Mouse (Mus musculus): ENCODE data around the gene Olfr1239.

The Olfr1239 gene

DNA sequence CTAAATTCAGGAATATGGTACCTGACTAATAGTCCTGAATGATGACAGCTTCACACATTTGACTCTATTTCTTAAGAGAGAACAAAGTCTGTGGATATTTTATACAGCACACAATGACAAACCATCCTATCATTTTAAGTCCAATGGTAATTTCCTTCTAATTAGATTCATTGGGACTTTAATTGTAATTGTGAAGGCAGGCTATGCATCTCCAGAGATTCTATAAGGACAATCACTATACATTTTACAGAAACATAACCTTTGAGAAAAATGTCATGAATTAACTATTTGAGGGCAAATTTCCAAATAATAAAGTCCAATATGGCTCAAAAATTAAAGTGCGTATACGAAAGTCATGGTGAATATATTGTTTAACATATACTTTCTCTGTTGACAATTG lies at the start of gene Olfr1239:
Gene Olfr1239, minus strand, starts transcription at position 101 of the 400 bp plus-strand sequence.
- DNase-seq (ENCODE audit: low spot score): no peak

- no peak for DNase-seq (ENCODE audit: low spot score)
Measured at GRCm38 (mm10) chr2:89442900-89443299, 22.7 kb upstream of the Olfr1239 start, which contains the start of gene Olfr1240. TSS of gene Olfr1240 (minus strand) at chr2:89443000.

GRCm38 (mm10) chr2:89414557-89414956 lies 5.7 kb downstream of the Olfr1239 start:
- no peak for DNase-seq (ENCODE audit: low spot score)

DNA sequence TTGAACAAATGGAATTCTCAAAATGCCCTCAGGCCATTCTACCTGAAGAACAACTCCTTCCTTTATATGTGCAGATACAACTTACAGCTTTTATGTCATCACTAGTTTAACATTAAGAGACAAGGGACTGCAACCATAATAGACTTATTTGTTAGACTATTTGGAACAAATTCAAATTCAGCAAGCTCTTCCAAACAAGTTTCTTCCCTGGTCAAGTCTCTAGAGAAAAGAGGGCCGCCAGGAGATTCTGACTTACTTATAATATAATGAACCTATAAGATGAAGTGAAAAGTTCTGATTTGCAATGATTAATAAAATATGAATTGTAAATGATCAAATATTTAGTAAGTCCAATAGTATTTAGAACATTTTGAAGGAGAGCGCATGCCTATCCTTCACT lies 10.6 kb downstream of the Olfr1239 start, which contains the start of gene Olfr1238:
Gene Olfr1238, minus strand, starts transcription at position 101 of the 400 bp plus-strand sequence.
- no peak for DNase-seq (ENCODE audit: low spot score)

GRCm38 (mm10) chr2:89400882-89401281 lies 19.3 kb downstream of the Olfr1239 start:
- no peak for DNase-seq (ENCODE audit: low spot score)
